1 mouse cellular context compared by ENCODE assay signal in genomic region chr12:72364543-72364942, GRCm38 (mm10).
TF ChIP-seq lines count a peak whose summit lies in the region.

No protein-coding gene starts in this region.

TF ChIP-seq in CH12.LX, 34 proteins besides CTCF, POLR2A, EP300 and RAD21 (continued from another document):
- TF ChIP-seq HCFC1 (IDR thresholded peaks at IDR 0.05; ENCODE audit: low read depth, low read length), result peak; percentile 27; the same call in 1 of the 2 replicates
